Mouse (Mus musculus): ENCODE measurements around the gene Fbxw28. TPM values are rescaled to one million over a fixed set of nuclear protein-coding genes. Genes with fewer than 3 reads are reported as not detected.
"Not testable (repeated sequence)": the region's sequence is repeated elsewhere in the genome, so short reads cannot be mapped to it uniquely, and the experiment has no call there.

The Fbxw28 gene
- polyA plus RNA-seq (2012) = not detected in 2 replicates

- TF ChIP-seq GATA1 (IDR thresholded peaks at IDR 0.05; ENCODE audit: low read length) = not testable (repeated sequence)
These were observed at the start of gene Fbxw28 for GRCm38 (mm10) chr9:109339559-109339958. Gene Fbxw28, minus strand, starts transcription at chr9:109339659.

- TF ChIP-seq GATA1 (IDR thresholded peaks at IDR 0.05; ENCODE audit: low read length) = not testable (repeated sequence)
These were observed 51.9 kb downstream of the Fbxw28 start, which contains the start of gene Fbxw14 for GRCm38 (mm10) chr9:109287576-109287975. Gene Fbxw14, minus strand, starts transcription at chr9:109287676.

Other genes starting within 250 kb of the Fbxw28 start
- gene Plxnb1, start 244.3 kb downstream of the Fbxw28 start, polyA plus RNA-seq (2012) = not detected in 2 replicates
- gene Fbxw21, start 177.6 kb downstream of the Fbxw28 start, polyA plus RNA-seq (2012) = not detected in 2 replicates
- gene Fbxw13, start 143.7 kb downstream of the Fbxw28 start, polyA plus RNA-seq (2012) = not detected in 2 replicates
- gene Fbxw20, start 104.9 kb downstream of the Fbxw28 start, polyA plus RNA-seq (2012) = not detected in 2 replicates
- not detected in 2 replicates for gene Fbxw14, start 52.0 kb downstream of the Fbxw28 start, polyA plus RNA-seq (2012)
- gene Fbxw22, start 64.6 kb upstream of the Fbxw28 start, polyA plus RNA-seq (2012) = not detected in 2 replicates
- not detected in 2 replicates for gene Fbxw16, start 109.5 kb upstream of the Fbxw28 start, polyA plus RNA-seq (2012)
- gene Fbxw19, start 156.2 kb upstream of the Fbxw28 start, polyA plus RNA-seq (2012) = not detected in 2 replicates
- gene Fbxw15, start 228.6 kb upstream of the Fbxw28 start, polyA plus RNA-seq (2012) = not detected in 2 replicates